Mouse (Mus musculus): ENCODE measurements around the gene Mpig6b. TPM values are rescaled to one million over a fixed set of nuclear protein-coding genes. Genes with fewer than 3 reads are reported as not detected.

The Mpig6b gene
- total RNA-seq (2014; rRNA removed) = 0.18 TPM in 1 of 2 replicates, not detected in the other
- polyA plus RNA-seq (2012; rRNA removed) = 0.06 TPM in 1 of 2 replicates, not detected in the other

- no peak for TF ChIP-seq POLR2A (IDR thresholded peaks at IDR 0.05; ENCODE audit: extremely low read depth, insufficient read depth, low read length)
- no peak for TF ChIP-seq CTCF (IDR thresholded peaks at IDR 0.05; ENCODE audit: low read depth, low read length)
- Histone ChIP-seq H3K36me3 (ENCODE audit: control insufficient read depth, insufficient read depth, low read length) (no peaks in the 10 kb centered on the region), H3K27ac (replicated peaks; ENCODE audit: insufficient read depth, low read depth, low read length) (no peak within 1 kb of the TSS), H3K4me1 (ENCODE audit: control insufficient read depth, insufficient read depth, low read length) (no peaks in the 10 kb centered on the region), H3K27me3 (ENCODE audit: control insufficient read depth, insufficient read depth, low read length) (peaks cover 2% of the 10 kb centered on the region; the same call in 1 of the 2 replicates), H3K9ac (ENCODE audit: low read depth, low read length) (no peak within 1 kb of the TSS), H3K79me2 (ENCODE audit: control insufficient read depth, insufficient read depth, low read length) (no peaks in the 10 kb centered on the region), H3K4me3 (ENCODE audit: insufficient read depth, low read depth, low read length) (peak within 1 kb of the TSS; percentile 24)
- no peak for DNase-seq (ENCODE audit: extremely low read depth, low read depth, low spot score)
- 50% methylated on average over 10 of the region's 10 CpGs for WGBS
Observed at GRCm38 (mm10) chr17:35066084-35066483, at the start of gene Mpig6b. Mpig6b (minus strand) TSS chr17:35066184.

- no peak for DNase-seq (ENCODE audit: extremely low read depth, low read depth, low spot score)
- WGBS = 88% methylated on average over 8 of the region's 8 CpGs
- Histone ChIP-seq H3K36me3 (ENCODE audit: control insufficient read depth, insufficient read depth, low read length) (peaks cover 25% of the 10 kb centered on the region; the same call in 1 of the 2 replicates), H3K9ac (ENCODE audit: low read depth, low read length) (no peak within 1 kb of the TSS), H3K4me1 (ENCODE audit: control insufficient read depth, insufficient read depth, low read length) (peaks cover 7% of the 10 kb centered on the region), H3K4me3 (ENCODE audit: insufficient read depth, low read depth, low read length) (no peak within 1 kb of the TSS), H3K27ac (replicated peaks; ENCODE audit: insufficient read depth, low read depth, low read length) (no peak within 1 kb of the TSS), H3K27me3 (ENCODE audit: control insufficient read depth, insufficient read depth, low read length) (no peaks in the 10 kb centered on the region), H3K79me2 (ENCODE audit: control insufficient read depth, insufficient read depth, low read length) (peaks cover 2% of the 10 kb centered on the region)
- TF ChIP-seq POLR2A (IDR thresholded peaks at IDR 0.05; ENCODE audit: extremely low read depth, insufficient read depth, low read length) (no peak), CTCF (IDR thresholded peaks at IDR 0.05; ENCODE audit: low read depth, low read length) (peak; percentile 65)
Observed at GRCm38 (mm10) chr17:35115046-35116019, 49.3 kb upstream of the Mpig6b start, which contains the start of gene Ly6g5b. Ly6g5b (minus strand) TSS chr17:35115428.

GRCm38 (mm10) chr17:35111774-35112173, 45.8 kb upstream of the Mpig6b start:
- 75% methylated on average over 9 of the region's 9 CpGs for WGBS
- Histone ChIP-seq H3K9ac (ENCODE audit: low read depth, low read length) (peak overlapping the region; percentile 37), H3K4me3 (ENCODE audit: insufficient read depth, low read depth, low read length) (no peak overlapping the region), H3K79me2 (ENCODE audit: control insufficient read depth, insufficient read depth, low read length) (no peaks in the 10 kb centered on the region), H3K36me3 (ENCODE audit: control insufficient read depth, insufficient read depth, low read length) (peaks cover 10% of the 10 kb centered on the region; the same call in 1 of the 2 replicates), H3K27ac (replicated peaks; ENCODE audit: insufficient read depth, low read depth, low read length) (no peak overlapping the region), H3K27me3 (ENCODE audit: control insufficient read depth, insufficient read depth, low read length) (no peaks in the 10 kb centered on the region), H3K4me1 (ENCODE audit: control insufficient read depth, insufficient read depth, low read length) (no peaks in the 10 kb centered on the region)
- no peak for DNase-seq (ENCODE audit: extremely low read depth, low read depth, low spot score)
- no peak for TF ChIP-seq CTCF (IDR thresholded peaks at IDR 0.05; ENCODE audit: low read depth, low read length)
- no peak for TF ChIP-seq POLR2A (IDR thresholded peaks at IDR 0.05; ENCODE audit: extremely low read depth, insufficient read depth, low read length)

GRCm38 (mm10) chr17:35108097-35108496, 42.1 kb upstream of the Mpig6b start, which contains the start of gene Ly6g5c:
Ly6g5c (plus strand) TSS chr17:35108279.
- no peak for TF ChIP-seq CTCF (IDR thresholded peaks at IDR 0.05; ENCODE audit: low read depth, low read length)
- TF ChIP-seq POLR2A (IDR thresholded peaks at IDR 0.05; ENCODE audit: extremely low read depth, insufficient read depth, low read length) = no peak
- no peaks in the 10 kb centered on the region for H3K79me2 ChIP-seq (ENCODE audit: control insufficient read depth, insufficient read depth, low read length)
- H3K36me3 ChIP-seq (ENCODE audit: control insufficient read depth, insufficient read depth, low read length) = no peaks in the 10 kb centered on the region
- peaks cover 4% of the 10 kb centered on the region; the same call in 1 of the 2 replicates for H3K4me1 ChIP-seq (ENCODE audit: control insufficient read depth, insufficient read depth, low read length)
- no peak within 1 kb of the TSS for H3K27ac ChIP-seq (replicated peaks; ENCODE audit: insufficient read depth, low read depth, low read length)
- H3K9ac ChIP-seq (ENCODE audit: low read depth, low read length) = no peak within 1 kb of the TSS
- no peaks in the 10 kb centered on the region for H3K27me3 ChIP-seq (ENCODE audit: control insufficient read depth, insufficient read depth, low read length)
- no peak for DNase-seq (ENCODE audit: extremely low read depth, low read depth, low spot score)
- 88% methylated on average over 6 of the region's 6 CpGs for WGBS
- H3K4me3 ChIP-seq (ENCODE audit: insufficient read depth, low read depth, low read length) = no peak within 1 kb of the TSS

- WGBS = 80% methylated on average over 3 of the region's 3 CpGs
- no peak overlapping the region for H3K27ac ChIP-seq (replicated peaks; ENCODE audit: insufficient read depth, low read depth, low read length)
- no peak for DNase-seq (ENCODE audit: extremely low read depth, low read depth, low spot score)
Observed at GRCm38 (mm10) chr17:35106522-35106921, 40.5 kb upstream of the Mpig6b start.

More at GRCm38 (mm10) chr17:35106522-35106921, 40.5 kb upstream of the Mpig6b start:
- Histone ChIP-seq H3K4me3 (ENCODE audit: insufficient read depth, low read depth, low read length) (no peak overlapping the region), H3K9ac (ENCODE audit: low read depth, low read length) (no peak overlapping the region), H3K27me3 (ENCODE audit: control insufficient read depth, insufficient read depth, low read length) (no peaks in the 10 kb centered on the region), H3K4me1 (ENCODE audit: control insufficient read depth, insufficient read depth, low read length) (peaks cover 7% of the 10 kb centered on the region; the same call in 1 of the 2 replicates), H3K79me2 (ENCODE audit: control insufficient read depth, insufficient read depth, low read length) (no peaks in the 10 kb centered on the region), H3K36me3 (ENCODE audit: control insufficient read depth, insufficient read depth, low read length) (peaks cover 5% of the 10 kb centered on the region; the same call in 1 of the 2 replicates)
- TF ChIP-seq CTCF (IDR thresholded peaks at IDR 0.05; ENCODE audit: low read depth, low read length) (no peak), POLR2A (IDR thresholded peaks at IDR 0.05; ENCODE audit: extremely low read depth, insufficient read depth, low read length) (no peak)
